Mouse (Mus musculus): ENCODE measurements at regions not wholly inside any gene's neighbourhood (a gene's known extent, or its start where the extent isn't known, plus 50 kb on each side); places are given as distances from the start of the nearest gene placed in this dataset.
A peak's percentile ranks its signal among the peaks of the same experiment; 100 is the strongest.

DNA sequence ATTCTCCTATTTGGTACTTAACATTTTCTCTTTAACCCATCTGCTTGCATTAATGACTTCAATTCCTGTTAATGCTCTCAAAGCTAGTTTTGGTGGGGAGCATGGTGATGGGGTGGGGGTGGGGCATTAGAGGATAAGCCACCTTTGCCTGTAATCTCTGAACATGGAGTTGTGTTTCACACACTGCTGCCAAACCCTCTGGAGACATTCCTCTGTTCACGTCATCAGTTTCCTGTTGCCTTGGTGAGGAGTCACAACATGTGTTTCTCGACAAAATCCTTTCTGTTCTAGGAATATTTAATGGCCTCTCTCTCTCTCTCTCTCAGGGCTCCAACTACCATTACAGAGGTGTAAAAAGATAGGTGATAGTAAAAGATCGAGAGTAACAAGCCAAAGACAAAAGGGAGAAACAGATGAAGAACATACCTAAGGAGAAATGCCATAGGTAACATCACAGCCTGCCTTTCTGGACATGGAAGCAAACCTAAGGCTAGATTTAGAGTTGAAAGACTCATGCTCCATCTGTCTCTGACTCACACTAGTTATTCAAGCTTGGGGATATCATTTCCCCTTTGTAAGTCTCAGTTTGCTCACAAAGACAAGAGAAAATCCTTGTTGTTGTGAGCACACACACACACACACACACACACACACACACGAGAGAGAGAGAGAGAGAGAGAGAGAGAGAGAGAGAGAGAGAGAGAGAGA, 618.6 kb downstream of the Slc22a22 start:
- ATAC-seq (replicated peaks; ENCODE audit: low FRiP score): peak; percentile 53
- WGBS: 17% methylated on average over 3 of the region's 4 CpGs

DNA sequence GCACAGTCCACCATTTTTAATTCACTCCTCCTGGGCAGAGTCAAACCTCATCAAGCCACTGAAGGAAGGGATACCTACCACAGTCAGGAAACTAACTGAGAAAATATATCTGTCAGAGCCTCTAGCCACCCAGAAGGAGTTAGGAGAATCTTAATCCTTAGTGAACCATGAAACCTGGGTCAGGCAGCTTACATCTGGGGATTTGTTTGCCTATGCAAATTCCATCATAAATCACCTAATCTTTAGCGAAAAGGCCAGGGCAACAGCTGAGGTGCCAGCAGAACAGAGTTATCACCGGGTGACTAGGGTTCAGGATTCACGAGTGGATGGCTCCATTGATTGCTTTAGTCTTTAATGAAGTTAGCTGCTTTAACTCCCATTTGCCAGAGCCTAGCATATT, 619.3 kb downstream of the Slc22a22 start:
- ATAC-seq (replicated peaks; ENCODE audit: low FRiP score): peak; percentile 95
- Histone ChIP-seq H3K9me3 (replicated peaks) (no peaks in the 10 kb centered on the region), H3K9ac (no peak overlapping the region), H3K36me3 (no peaks in the 10 kb centered on the region), H3K4me3 (replicated peaks) (no peak overlapping the region), H3K27ac (no peak overlapping the region), H3K27me3 (no peaks in the 10 kb centered on the region), H3K4me2 (no peak overlapping the region), H3K4me1 (peaks cover 9% of the 10 kb centered on the region)
- WGBS: 6% methylated on average over 3 of the region's 3 CpGs

More for the DNA sequence above, 618.6 kb downstream of the Slc22a22 start:
- no peak overlapping the region for H3K9ac ChIP-seq
- no peak overlapping the region for H3K4me3 ChIP-seq (replicated peaks)
- H3K4me1 ChIP-seq: peaks cover 9% of the 10 kb centered on the region
- H3K4me2 ChIP-seq: no peak overlapping the region
- peak overlapping the region; percentile 73 for H3K27ac ChIP-seq
- H3K9me3 ChIP-seq (replicated peaks): no peaks in the 10 kb centered on the region
- H3K27me3 ChIP-seq: no peaks in the 10 kb centered on the region
- H3K36me3 ChIP-seq: no peaks in the 10 kb centered on the region

DNA sequence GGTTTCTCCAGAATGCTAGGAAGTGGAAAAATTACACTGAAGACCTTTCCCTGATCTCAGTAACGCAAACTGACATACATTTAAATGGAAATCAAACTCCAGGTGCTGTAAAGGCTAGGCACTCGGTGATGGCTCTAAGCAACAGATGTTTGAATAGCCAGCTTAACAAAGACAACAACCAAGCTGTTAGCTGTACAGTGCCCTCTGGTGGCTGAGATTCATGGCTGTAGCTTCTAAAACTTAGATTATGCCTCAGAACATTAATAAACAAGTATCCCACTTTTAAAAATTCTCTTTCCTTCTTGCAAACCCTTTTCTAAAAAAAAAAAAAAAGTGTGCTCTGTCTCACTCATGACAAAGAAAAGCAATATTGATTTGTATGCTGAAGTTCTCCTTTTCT, 621.4 kb downstream of the Slc22a22 start:
- no peak overlapping the region for H3K4me3 ChIP-seq (replicated peaks)
- H3K27me3 ChIP-seq: no peaks in the 10 kb centered on the region
- WGBS: 9% methylated on average over 2 of the region's 2 CpGs
- H3K27ac ChIP-seq: no peak overlapping the region
- ATAC-seq (replicated peaks; ENCODE audit: low FRiP score): no peak
- no peak overlapping the region for H3K9ac ChIP-seq
- H3K9me3 ChIP-seq (replicated peaks): no peaks in the 10 kb centered on the region
- H3K4me2 ChIP-seq: no peak overlapping the region
- H3K36me3 ChIP-seq: no peaks in the 10 kb centered on the region
- H3K4me1 ChIP-seq: peaks cover 9% of the 10 kb centered on the region

DNA sequence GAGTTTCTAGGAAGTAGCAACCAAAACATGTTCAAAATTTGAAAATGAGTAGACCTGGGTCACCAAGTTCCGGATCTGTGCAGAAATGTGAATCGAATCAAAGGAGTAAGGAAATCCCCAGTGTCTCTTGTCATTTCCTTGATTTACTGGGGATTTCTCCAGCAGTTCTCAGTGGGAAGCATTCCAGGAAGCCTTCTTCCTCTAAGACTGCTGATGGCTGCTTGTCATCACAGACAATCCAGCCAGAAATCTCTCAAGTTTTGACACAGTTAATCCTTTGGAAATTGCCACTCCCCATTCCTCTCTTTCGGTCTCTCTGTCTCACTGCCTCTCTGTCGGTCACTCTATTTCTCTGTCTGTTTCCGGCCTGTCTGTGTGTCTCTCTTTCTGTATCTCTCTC, 624.3 kb downstream of the Slc22a22 start:
- Histone ChIP-seq H3K4me1 (peaks cover 3% of the 10 kb centered on the region; the same call in 1 of the 2 replicates), H3K4me3 (replicated peaks) (no peak overlapping the region), H3K36me3 (no peaks in the 10 kb centered on the region), H3K27me3 (no peaks in the 10 kb centered on the region), H3K27ac (no peak overlapping the region), H3K9me3 (replicated peaks) (no peaks in the 10 kb centered on the region), H3K4me2 (no peak overlapping the region), H3K9ac (no peak overlapping the region)
- 65% methylated on average over 5 of the region's 5 CpGs for WGBS
- ATAC-seq (replicated peaks; ENCODE audit: low FRiP score): no peak

DNA sequence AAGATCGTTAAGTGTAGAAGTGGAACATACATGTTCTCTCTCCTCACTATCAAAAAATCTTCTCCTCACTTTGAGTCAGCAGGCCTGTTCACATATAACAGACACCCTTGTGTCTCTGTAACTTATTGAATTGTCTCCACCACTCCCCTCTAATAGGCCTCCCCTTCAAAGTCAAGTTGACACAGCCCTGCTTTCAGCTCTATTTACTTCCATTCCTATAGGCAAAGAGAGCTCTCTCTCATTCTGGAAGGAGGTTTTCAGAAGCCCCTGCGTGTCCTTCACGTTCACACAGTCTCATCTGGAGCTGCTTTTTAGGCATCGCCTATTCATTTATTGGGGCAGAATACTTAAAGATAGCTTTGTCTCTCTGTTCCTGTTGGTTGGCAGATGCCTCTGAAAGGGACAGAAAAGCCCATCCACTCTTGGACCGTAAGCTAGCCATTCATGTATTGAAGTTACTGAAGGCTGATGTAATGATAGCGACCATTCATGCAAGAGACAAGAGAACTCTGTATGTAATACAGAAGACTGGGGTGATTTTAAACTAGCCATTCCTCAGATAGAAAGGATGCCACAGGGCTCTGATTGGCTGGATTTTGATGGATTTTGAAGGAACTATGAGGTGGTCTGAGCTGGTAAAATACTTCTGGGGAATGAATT, 629.8 kb downstream of the Slc22a22 start:
- H3K9ac ChIP-seq: no peak overlapping the region
- no peak overlapping the region for H3K4me2 ChIP-seq
- no peaks in the 10 kb centered on the region for H3K9me3 ChIP-seq (replicated peaks)
- no peak overlapping the region for H3K27ac ChIP-seq
- WGBS: 90% methylated on average over 6 of the region's 6 CpGs
- H3K4me1 ChIP-seq: no peaks in the 10 kb centered on the region
- no peak for ATAC-seq (replicated peaks; ENCODE audit: low FRiP score)
- H3K4me3 ChIP-seq (replicated peaks): no peak overlapping the region
- no peaks in the 10 kb centered on the region for H3K27me3 ChIP-seq
- H3K36me3 ChIP-seq: no peaks in the 10 kb centered on the region

DNA sequence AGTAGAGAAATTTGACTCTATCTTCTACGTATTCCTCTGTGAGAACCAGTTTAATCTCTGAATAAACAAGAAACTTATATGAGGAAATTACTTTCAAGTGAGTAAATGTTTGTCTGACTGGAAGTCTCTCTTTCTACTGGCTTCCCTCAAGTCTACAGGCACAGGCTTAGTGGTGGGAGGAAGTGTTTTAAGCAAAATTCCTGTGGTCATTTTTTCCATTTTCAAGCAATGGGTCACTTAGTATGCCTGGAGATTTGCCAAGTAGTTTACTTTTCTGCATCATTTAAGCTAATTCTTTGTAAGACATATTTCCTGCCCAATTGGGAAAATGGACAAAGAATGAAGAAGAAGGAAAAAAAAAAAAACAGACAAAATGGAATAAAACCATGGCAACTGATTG, 632.9 kb downstream of the Slc22a22 start:
- ATAC-seq (replicated peaks; ENCODE audit: low FRiP score): no peak
- Histone ChIP-seq H3K9ac (no peak overlapping the region), H3K27me3 (no peaks in the 10 kb centered on the region), H3K36me3 (no peaks in the 10 kb centered on the region), H3K4me2 (no peak overlapping the region), H3K9me3 (replicated peaks) (no peaks in the 10 kb centered on the region), H3K4me1 (no peaks in the 10 kb centered on the region), H3K27ac (no peak overlapping the region), H3K4me3 (replicated peaks) (no peak overlapping the region)
- WGBS: 38% methylated on average over 1 of the region's 1 CpGs

DNA sequence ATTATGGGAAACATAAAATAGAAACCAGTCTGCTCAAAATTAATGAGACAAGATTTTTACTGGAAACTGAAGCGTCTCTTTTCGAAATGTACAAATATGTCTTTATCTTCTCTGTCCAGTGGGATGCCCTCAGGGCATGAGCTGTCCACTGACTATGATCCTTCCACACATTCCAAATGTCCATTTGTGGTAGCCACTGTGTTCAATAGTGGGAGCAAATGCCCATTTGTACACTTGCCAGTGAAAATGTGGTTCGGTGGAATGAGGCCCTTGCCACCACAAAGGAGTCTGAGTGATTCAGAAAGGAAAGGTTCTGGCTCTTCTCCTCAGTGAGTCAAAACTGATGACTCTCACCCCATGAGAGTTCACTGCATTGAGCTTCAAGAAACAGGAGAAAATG, 635.9 kb downstream of the Slc22a22 start:
- no peak for ATAC-seq (replicated peaks; ENCODE audit: low FRiP score)
- H3K4me1 ChIP-seq: no peaks in the 10 kb centered on the region
- no peak overlapping the region for H3K4me3 ChIP-seq (replicated peaks)
- no peaks in the 10 kb centered on the region for H3K9me3 ChIP-seq (replicated peaks)
- no peaks in the 10 kb centered on the region for H3K27me3 ChIP-seq
- no peak overlapping the region for H3K4me2 ChIP-seq
- 91% methylated on average over 3 of the region's 3 CpGs for WGBS
- H3K36me3 ChIP-seq: no peaks in the 10 kb centered on the region
- no peak overlapping the region for H3K9ac ChIP-seq
- no peak overlapping the region for H3K27ac ChIP-seq

DNA sequence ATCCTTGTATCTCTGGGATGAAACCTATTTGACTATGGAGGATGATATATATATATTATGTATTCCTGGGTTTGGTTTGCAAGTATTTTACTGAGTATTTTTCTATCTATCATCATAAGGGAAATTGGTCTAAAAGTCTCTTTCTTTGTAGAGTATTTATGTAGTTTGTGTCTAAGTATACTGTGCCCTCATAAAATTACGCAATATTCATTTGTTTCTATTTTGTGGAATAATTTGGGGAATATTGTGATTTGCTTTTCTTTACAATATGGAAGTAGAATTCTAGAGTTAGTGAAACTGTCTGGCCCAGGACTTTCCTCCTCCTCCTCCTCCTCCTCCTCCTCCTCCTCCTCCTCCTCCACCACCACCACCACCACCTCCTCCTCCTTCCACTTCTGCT, 640.1 kb downstream of the Slc22a22 start:
- Histone ChIP-seq H3K36me3 (no peaks in the 10 kb centered on the region), H3K4me2 (no peak overlapping the region)

DNA sequence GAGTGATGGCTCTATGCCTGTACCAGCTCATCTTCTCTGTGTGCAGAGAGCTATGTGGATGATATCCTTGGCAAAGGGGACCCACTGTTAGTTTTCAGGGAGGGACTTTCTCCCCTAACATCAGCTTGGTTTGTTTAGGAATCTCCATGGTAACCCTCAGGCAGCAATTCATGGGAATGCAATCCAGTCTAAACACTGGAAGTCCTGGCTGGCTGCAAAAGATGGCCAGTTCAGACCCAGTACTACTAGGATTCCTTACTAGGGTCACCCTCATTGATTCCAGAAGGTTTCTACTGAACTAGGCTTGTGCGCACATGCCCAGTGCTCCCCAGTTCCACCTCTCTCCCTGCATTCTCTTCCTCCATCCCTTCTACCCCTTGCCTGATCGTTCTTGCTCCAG, 642.8 kb downstream of the Slc22a22 start:
- 85% methylated on average over 2 of the region's 2 CpGs for WGBS
- Histone ChIP-seq H3K27ac (no peak overlapping the region), H3K27me3 (no peaks in the 10 kb centered on the region), H3K9ac (no peak overlapping the region), H3K36me3 (no peaks in the 10 kb centered on the region), H3K4me3 (replicated peaks) (no peak overlapping the region), H3K4me1 (no peaks in the 10 kb centered on the region), H3K9me3 (replicated peaks) (no peaks in the 10 kb centered on the region), H3K4me2 (no peak overlapping the region)
- ATAC-seq (replicated peaks; ENCODE audit: low FRiP score): no peak

More for the DNA sequence above, 640.1 kb downstream of the Slc22a22 start:
- Histone ChIP-seq H3K9ac (no peak overlapping the region), H3K27ac (no peak overlapping the region), H3K4me1 (no peaks in the 10 kb centered on the region), H3K9me3 (replicated peaks) (no peaks in the 10 kb centered on the region), H3K4me3 (replicated peaks) (no peak overlapping the region), H3K27me3 (no peaks in the 10 kb centered on the region)
- ATAC-seq (replicated peaks; ENCODE audit: low FRiP score): no peak
- 93% methylated on average over 1 of the region's 1 CpGs for WGBS

DNA sequence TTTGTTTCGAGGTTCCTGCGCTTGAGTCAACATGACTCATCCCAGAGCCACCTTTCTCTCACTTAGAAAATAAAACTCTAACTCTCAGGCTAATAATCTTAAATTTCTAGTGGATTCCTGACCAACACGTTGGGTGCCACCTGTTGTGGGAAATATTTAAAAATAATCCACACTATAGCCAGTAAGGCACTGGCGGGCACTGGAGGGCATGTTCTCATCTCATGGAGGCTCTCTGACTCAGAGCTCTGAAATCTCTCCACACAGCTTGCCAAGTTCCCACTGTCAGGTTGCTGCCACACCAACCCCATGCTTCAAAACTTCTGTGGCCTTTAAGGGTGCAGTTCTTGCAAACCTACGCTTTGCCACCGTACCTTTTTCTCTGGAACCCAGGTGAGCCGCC, 644.8 kb downstream of the Slc22a22 start:
- no peaks in the 10 kb centered on the region for H3K36me3 ChIP-seq

DNA sequence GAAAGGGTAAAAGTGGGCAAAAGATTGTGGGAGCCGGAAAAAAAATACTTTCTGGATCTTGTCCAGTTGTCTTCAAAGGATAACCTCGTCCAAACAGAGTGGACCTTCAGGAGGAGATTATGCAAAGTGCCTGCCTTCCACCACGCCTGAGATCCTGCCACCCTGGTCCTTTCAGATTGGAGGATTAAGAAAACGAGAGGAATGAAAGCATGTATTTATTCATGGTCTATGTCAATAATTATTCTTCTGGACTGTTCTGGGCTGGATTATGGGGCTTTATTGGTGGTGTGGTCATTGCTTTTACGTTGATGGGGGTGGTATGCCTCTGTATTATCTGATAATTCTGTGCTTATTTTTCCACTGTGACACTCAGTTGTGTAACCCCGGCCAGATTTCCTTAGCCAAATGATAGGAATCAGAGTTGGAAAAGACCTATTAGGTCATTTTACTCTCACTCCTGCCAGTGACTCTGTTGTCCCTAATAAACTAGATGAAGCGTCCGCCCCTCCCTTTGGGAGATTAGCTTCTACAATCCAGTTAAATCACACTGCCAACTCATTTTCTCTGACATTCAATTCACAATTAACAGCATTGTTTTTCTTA, 656.3 kb downstream of the Slc22a22 start:
- no peak overlapping the region for H3K4me3 ChIP-seq (replicated peaks)
- peaks cover 4% of the 10 kb centered on the region; the same call in 1 of the 2 replicates for H3K4me1 ChIP-seq
- no peak overlapping the region for H3K27ac ChIP-seq
- no peaks in the 10 kb centered on the region for H3K9me3 ChIP-seq (replicated peaks)
- WGBS: 67% methylated on average over 8 of the region's 8 CpGs
- H3K27me3 ChIP-seq: no peaks in the 10 kb centered on the region
- H3K36me3 ChIP-seq: no peaks in the 10 kb centered on the region
- ATAC-seq (replicated peaks; ENCODE audit: low FRiP score): no peak
- H3K4me2 ChIP-seq: no peak overlapping the region
- H3K9ac ChIP-seq: no peak overlapping the region

More for the DNA sequence above, 644.8 kb downstream of the Slc22a22 start:
- no peak overlapping the region for H3K27ac ChIP-seq
- no peaks in the 10 kb centered on the region for H3K4me1 ChIP-seq
- 93% methylated on average over 7 of the region's 7 CpGs for WGBS
- no peak overlapping the region for H3K4me3 ChIP-seq (replicated peaks)
- H3K9me3 ChIP-seq (replicated peaks): no peaks in the 10 kb centered on the region
- H3K9ac ChIP-seq: no peak overlapping the region
- no peak for ATAC-seq (replicated peaks; ENCODE audit: low FRiP score)
- H3K27me3 ChIP-seq: no peaks in the 10 kb centered on the region
- H3K4me2 ChIP-seq: no peak overlapping the region

DNA sequence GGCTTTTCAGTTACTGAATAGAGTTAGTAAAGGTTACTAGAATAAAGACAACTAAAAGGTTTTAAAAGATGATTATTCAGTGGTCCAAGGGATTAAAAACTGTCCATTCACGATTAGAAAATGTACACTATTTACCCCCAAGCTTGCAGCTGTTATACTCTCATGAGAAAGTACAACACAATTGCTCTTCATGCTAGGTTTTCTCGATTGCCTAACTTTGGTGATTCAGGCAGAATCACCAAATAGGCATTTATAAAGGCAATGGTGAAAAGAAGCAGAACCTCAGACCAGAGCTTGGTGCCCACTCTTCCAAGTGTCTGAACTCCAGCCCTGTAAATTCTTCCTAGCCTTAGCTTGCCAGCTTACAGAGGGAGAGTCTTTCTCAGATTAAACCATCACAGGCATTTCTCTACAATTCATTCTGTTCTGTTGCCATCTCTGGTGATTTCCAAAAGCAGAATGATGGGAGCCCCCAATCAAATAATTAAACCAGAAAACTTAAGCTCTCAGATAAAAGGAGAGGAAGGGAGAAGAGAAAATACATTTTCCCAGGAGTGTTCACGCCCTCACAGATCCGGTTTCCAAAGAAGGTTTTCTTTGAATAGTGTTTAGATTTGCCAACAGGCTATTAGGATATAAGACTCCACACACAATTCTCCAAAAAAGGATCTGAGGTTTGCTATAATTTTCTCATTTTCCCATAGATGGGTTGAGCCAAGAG, 657.0 kb downstream of the Slc22a22 start:
- H3K4me1 ChIP-seq: peaks cover 4% of the 10 kb centered on the region; the same call in 1 of the 2 replicates
- WGBS: 77% methylated on average over 4 of the region's 4 CpGs
- H3K4me3 ChIP-seq (replicated peaks): no peak overlapping the region
- H3K9ac ChIP-seq: no peak overlapping the region
- no peak for ATAC-seq (replicated peaks; ENCODE audit: low FRiP score)
- no peaks in the 10 kb centered on the region for H3K36me3 ChIP-seq
- H3K4me2 ChIP-seq: no peak overlapping the region
- no peak overlapping the region for H3K27ac ChIP-seq
- H3K9me3 ChIP-seq (replicated peaks): no peaks in the 10 kb centered on the region
- H3K27me3 ChIP-seq: no peaks in the 10 kb centered on the region

All from kidney, embryonic 15.5 days (tissue).